Mouse (Mus musculus): ENCODE data around the gene Rusc2.

The Rusc2 gene

GRCm38 (mm10) chr4:43383246-43384082, 1.7 kb downstream of the Rusc2 start:
- intact Hi-C loops (cut with DNase I), result no loop called here

- intact Hi-C loops (cut with DNase I), result no loop called here
These were observed 2.3 kb downstream of the Rusc2 start for GRCm38 (mm10) chr4:43384083-43384460.

GRCm38 (mm10) chr4:43384541-43384940, 2.8 kb downstream of the Rusc2 start:
- intact Hi-C loops (cut with DNase I), result no loop called here

- intact Hi-C loops (cut with DNase I), result no loop called here
These were observed 5.2 kb downstream of the Rusc2 start for GRCm38 (mm10) chr4:43386932-43387331.

- intact Hi-C loops (cut with DNase I), result no loop called here
These were observed 7.6 kb downstream of the Rusc2 start for GRCm38 (mm10) chr4:43389390-43389789.

- intact Hi-C loops (cut with DNase I), result no loop called here
These were observed 8.2 kb downstream of the Rusc2 start for GRCm38 (mm10) chr4:43389845-43390440.

GRCm38 (mm10) chr4:43391521-43392050, 9.8 kb downstream of the Rusc2 start:
- intact Hi-C loops (cut with DNase I), result no loop called here

GRCm38 (mm10) chr4:43394345-43394891, 12.6 kb downstream of the Rusc2 start:
- intact Hi-C loops (cut with DNase I), result no loop called here

- intact Hi-C loops (cut with DNase I), result no loop called here
These were observed 13.4 kb downstream of the Rusc2 start for GRCm38 (mm10) chr4:43395147-43395546.

GRCm38 (mm10) chr4:43395836-43396235, 14.1 kb downstream of the Rusc2 start:
- intact Hi-C loops (cut with DNase I), result no loop called here

GRCm38 (mm10) chr4:43396381-43396780, 14.6 kb downstream of the Rusc2 start:
- intact Hi-C loops (cut with DNase I), result no loop called here

- intact Hi-C loops (cut with DNase I), result no loop called here
These were observed 16.2 kb downstream of the Rusc2 start for GRCm38 (mm10) chr4:43398014-43398413.

- intact Hi-C loops (cut with DNase I), result no loop called here
These were observed 17.1 kb downstream of the Rusc2 start for GRCm38 (mm10) chr4:43398829-43399331.

- intact Hi-C loops (cut with DNase I), result no loop called here
These were observed 17.8 kb downstream of the Rusc2 start for GRCm38 (mm10) chr4:43399391-43400131.

GRCm38 (mm10) chr4:43400976-43401375, 19.2 kb downstream of the Rusc2 start:
- intact Hi-C loops (cut with DNase I), result no loop called here

- intact Hi-C loops (cut with DNase I), result no loop called here
These were observed 19.7 kb downstream of the Rusc2 start for GRCm38 (mm10) chr4:43401486-43401885.

GRCm38 (mm10) chr4:43402212-43402611, 20.4 kb downstream of the Rusc2 start:
- intact Hi-C loops (cut with DNase I), result no loop called here

GRCm38 (mm10) chr4:43404697-43405096, 22.9 kb downstream of the Rusc2 start:
- intact Hi-C loops (cut with DNase I), result no loop called here

GRCm38 (mm10) chr4:43406162-43406971, 24.6 kb downstream of the Rusc2 start:
- intact Hi-C loops (cut with DNase I), result no loop called here

- intact Hi-C loops (cut with DNase I), result no loop called here
These were observed 25.5 kb downstream of the Rusc2 start for GRCm38 (mm10) chr4:43407071-43407920.

Data from adrenal gland (tissue).